Mouse (Mus musculus) myocyte (in vitro differentiated cells): Measurements from ENCODE around the gene Arpc1b. TPM values are rescaled to one million over a fixed set of nuclear protein-coding genes. Genes with fewer than 3 reads are reported as not detected.

ENCODE experiments used
- H3K27me3 ChIP-seq: one replicate; pipeline ENCODE4 v1.6.1; 2011; ENCODE audit not compliant: control insufficient read depth, insufficient read depth, insufficient read length
- H3K36me3 ChIP-seq: one replicate; pipeline ENCODE4 v1.6.1; 2011; ENCODE audit not compliant: control insufficient read depth, insufficient read depth
- H3K4me2 ChIP-seq: one replicate; pipeline ENCODE4 v1.6.1; 2011; ENCODE audit warnings: low read depth, control low read depth
- H3K4me3 ChIP-seq: one replicate; pipeline ENCODE4 v1.5.1; 2011; ENCODE audit warnings: mild to moderate bottlenecking, control low read depth, moderate library complexity
- H3K79me2 ChIP-seq: one replicate; pipeline ENCODE4 v1.6.1; 2011; ENCODE audit not compliant: control insufficient read depth, insufficient read depth
- H3ac ChIP-seq: one replicate; pipeline ENCODE4 v1.6.1; 2011; ENCODE audit not compliant: control insufficient read depth, insufficient read length
- CEBPB ChIP-seq: IDR thresholded peaks from 2 replicates; pipeline ENCODE4 v1.6.1; 2011; ENCODE audit warnings: mild to moderate bottlenecking, moderate library complexity; ENCODE audit not compliant: poor library complexity, insufficient read depth, severe bottlenecking
- E2F4 ChIP-seq: IDR thresholded peaks from one replicate; pipeline ENCODE4 v1.6.1; 2011; ENCODE audit warnings: mild to moderate bottlenecking, control low read depth, moderate library complexity; ENCODE audit not compliant: insufficient read depth
- MAX ChIP-seq: IDR thresholded peaks from one replicate; pipeline ENCODE4 v1.6.1; 2011; ENCODE audit warnings: low read depth, mild to moderate bottlenecking, control low read depth
- MYOD1 ChIP-seq, 3 experiments: IDR thresholded peaks; one replicate each; pipeline ENCODE4 v1.6.1; 2011; ENCODE audit warnings: control low read depth in 2 of 3, low read depth in 2 of 3, mild to moderate bottlenecking in 2 of 3, moderate library complexity in 1 of 3; ENCODE audit not compliant: insufficient read length in 2 of 3, control insufficient read depth in 1 of 3
- MYOG ChIP-seq, 3 experiments: IDR thresholded peaks; one replicate each; pipeline ENCODE4 v1.6.1; 2011; ENCODE audit warnings: control low read depth in 2 of 3, low read depth in 2 of 3, mild to moderate bottlenecking in 2 of 3; ENCODE audit not compliant: insufficient read length in 2 of 3, control insufficient read depth in 1 of 3, insufficient read depth in 1 of 3
- POLR2A ChIP-seq: IDR thresholded peaks from one replicate; pipeline ENCODE4 v1.6.1; 2011; ENCODE audit warnings: low read depth, mild to moderate bottlenecking, control low read depth, moderate library complexity; ENCODE audit not compliant: insufficient read length
- POLR2AphosphoS2 ChIP-seq: IDR thresholded peaks from one replicate; pipeline ENCODE4 v1.6.1; 2011; ENCODE audit warnings: low read depth, control low read depth; ENCODE audit not compliant: insufficient read length
- REST ChIP-seq: IDR thresholded peaks from one replicate; pipeline ENCODE4 v1.6.1; 2011; ENCODE audit warnings: mild to moderate bottlenecking, control low read depth, moderate library complexity; ENCODE audit not compliant: insufficient read depth, insufficient read length
- SRF ChIP-seq: IDR thresholded peaks from one replicate; pipeline ENCODE4 v1.6.1; 2011; ENCODE audit warnings: low read depth; ENCODE audit not compliant: control insufficient read depth, insufficient read length
- TCF12 ChIP-seq: IDR thresholded peaks from one replicate; pipeline ENCODE4 v1.6.1; 2011; ENCODE audit warnings: mild to moderate bottlenecking, control low read depth; ENCODE audit not compliant: poor library complexity, insufficient read depth, severe bottlenecking
- TCF3 ChIP-seq: IDR thresholded peaks from one replicate; pipeline ENCODE4 v1.6.1; 2011; ENCODE audit warnings: low read depth, control low read depth; ENCODE audit not compliant: insufficient read length
- USF1 ChIP-seq: IDR thresholded peaks from one replicate; pipeline ENCODE4 v1.6.1; 2011; ENCODE audit warnings: low read depth, mild to moderate bottlenecking, control low read depth, moderate library complexity
- polyA plus RNA-seq: library from polyadenylated mRNA; unstranded; fragments of >200 nt; fragmentation: generic; extraction: Trizol; gene quantifications from one replicate; pipeline ENCODE4 v1.2.1, GENCODE M21; 2012; ENCODE audit warnings: missing spikeins

Arpc1b gene
- polyA plus RNA-seq, 1 experiment = 482 TPM

DNA sequence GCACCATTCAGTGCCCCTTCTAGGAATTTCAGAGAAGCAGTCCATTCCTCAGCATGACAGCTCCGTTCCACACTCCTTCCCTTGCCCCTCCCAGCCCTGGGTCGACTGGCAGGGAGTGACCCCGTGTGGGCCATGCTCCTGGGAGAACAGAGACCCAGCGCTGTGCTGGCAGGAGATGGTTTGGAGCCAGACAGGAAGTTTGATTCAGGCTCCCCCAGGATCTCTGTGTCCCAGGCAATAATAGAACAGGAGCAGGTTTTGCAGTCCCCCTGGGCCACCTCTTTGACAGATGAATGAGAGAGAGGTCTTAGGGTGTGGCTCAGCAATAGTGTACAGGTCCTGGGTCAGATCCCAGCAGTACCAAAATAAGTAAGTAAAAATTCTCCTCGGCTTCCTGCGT lies 4.0 kb downstream of the Arpc1b start:
- TF ChIP-seq MYOD1 (IDR thresholded peaks at IDR 0.05; ENCODE audit: control insufficient read depth in 1 of 3, insufficient read length in 2 of 3, low read depth in 2 of 3) = no peak
- no peak for TF ChIP-seq REST
- TF ChIP-seq USF1 = no peak
- TF ChIP-seq POLR2A = no peak
- TF ChIP-seq POLR2AphosphoS2 = no peak
- TF ChIP-seq TCF3 = no peak
- no peak for TF ChIP-seq TCF12
- no peak for TF ChIP-seq CEBPB
- no peak for TF ChIP-seq E2F4
- no peak for TF ChIP-seq MYOG (IDR thresholded peaks at IDR 0.05; ENCODE audit: control insufficient read depth in 1 of 3, insufficient read depth in 1 of 3, insufficient read length in 2 of 3, low read depth in 2 of 3)
- no peak for TF ChIP-seq MAX
- no peak for TF ChIP-seq SRF
- H3K79me2 ChIP-seq = peaks cover 68% of the 10 kb centered on the region

DNA sequence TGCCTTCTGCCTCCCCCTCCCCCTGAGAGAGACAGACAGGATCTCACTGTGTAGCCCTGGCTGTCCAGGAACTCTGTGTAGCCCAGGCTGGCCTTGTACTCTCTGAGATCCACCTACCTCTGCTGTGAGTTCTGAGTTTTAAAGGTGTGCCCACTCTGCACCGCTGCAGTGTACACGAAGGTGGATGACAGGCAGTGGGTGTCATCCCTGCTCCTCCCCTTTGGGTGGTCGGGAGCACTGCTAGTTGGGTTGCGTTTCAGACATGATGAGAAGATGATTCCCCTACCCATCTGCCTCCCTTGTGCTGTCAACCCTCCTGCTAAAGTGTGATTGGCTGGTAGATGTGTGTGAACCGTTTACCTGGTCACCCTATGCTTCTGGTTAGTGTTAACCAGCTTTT lies 4.4 kb downstream of the Arpc1b start:
- Histone ChIP-seq H3K27me3 (no peaks in the 10 kb centered on the region), H3ac (no peak overlapping the region), H3K4me3 (no peak overlapping the region), H3K79me2 (peaks cover 68% of the 10 kb centered on the region), H3K36me3 (peaks cover 3% of the 10 kb centered on the region), H3K4me2 (no peak overlapping the region)
- TF ChIP-seq E2F4 (no peak), POLR2A (no peak)

More for the DNA sequence above, 4.0 kb downstream of the Arpc1b start:
- H3K4me2 ChIP-seq = no peak overlapping the region
- H3K36me3 ChIP-seq = peaks cover under 1% of the 10 kb centered on the region
- no peak overlapping the region for H3ac ChIP-seq
- no peak overlapping the region for H3K4me3 ChIP-seq
- no peaks in the 10 kb centered on the region for H3K27me3 ChIP-seq

DNA sequence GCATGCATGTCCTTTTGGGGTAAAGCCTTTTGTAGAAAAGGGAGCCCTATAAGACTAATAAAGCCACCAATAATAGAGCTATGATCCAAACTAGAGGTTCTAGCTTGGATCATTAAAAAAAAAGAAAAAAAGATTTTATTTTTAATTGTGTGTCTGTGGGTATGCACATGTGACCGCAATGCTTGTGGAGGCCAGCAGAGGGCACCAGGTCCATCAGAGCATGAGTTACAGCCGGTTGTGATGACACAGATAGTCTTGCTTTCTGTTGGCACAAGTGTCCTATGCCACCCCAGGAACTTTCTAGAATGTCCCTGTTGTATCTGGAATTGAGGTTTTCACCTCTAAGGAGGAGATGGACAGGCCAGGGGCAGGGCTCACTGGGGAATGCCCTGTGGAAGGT lies 5.4 kb downstream of the Arpc1b start:
- no peaks in the 10 kb centered on the region for H3K27me3 ChIP-seq
- H3K4me2 ChIP-seq = no peak overlapping the region
- no peak overlapping the region for H3K4me3 ChIP-seq
- peaks cover 66% of the 10 kb centered on the region for H3K79me2 ChIP-seq
- TF ChIP-seq REST = no peak
- peak; percentile 28 for TF ChIP-seq USF1
- H3ac ChIP-seq = no peak overlapping the region
- H3K36me3 ChIP-seq = peaks cover 10% of the 10 kb centered on the region

DNA sequence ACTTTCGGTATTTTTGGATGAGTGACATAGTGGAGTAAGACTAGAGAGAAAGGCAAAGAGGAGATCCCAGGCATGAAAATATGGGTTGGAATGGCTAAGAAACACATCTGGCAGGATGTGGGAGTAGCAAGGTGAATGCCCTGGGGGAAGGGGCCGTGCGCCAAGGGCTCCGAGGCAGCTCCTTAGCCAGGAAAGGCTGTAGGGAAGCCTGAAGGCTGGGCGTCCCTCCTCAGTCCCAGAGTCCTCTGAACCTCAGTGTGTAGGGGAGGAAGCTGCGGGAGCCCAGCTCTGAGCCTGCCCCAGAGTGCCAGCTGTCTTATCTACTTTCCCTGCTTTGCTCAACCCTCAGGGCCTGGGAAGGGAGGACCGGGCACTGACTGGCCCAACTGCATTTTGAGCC lies 6.9 kb downstream of the Arpc1b start:
- Histone ChIP-seq H3K4me2 (no peak overlapping the region), H3K27me3 (no peaks in the 10 kb centered on the region), H3K4me3 (no peak overlapping the region), H3K36me3 (peaks cover 21% of the 10 kb centered on the region), H3ac (no peak overlapping the region), H3K79me2 (peaks cover 57% of the 10 kb centered on the region)
- no peak for TF ChIP-seq POLR2A
- no peak for TF ChIP-seq E2F4
- TF ChIP-seq SRF = no peak
- no peak for TF ChIP-seq TCF12
- TF ChIP-seq MYOG (IDR thresholded peaks at IDR 0.05; ENCODE audit: control insufficient read depth in 1 of 3, insufficient read depth in 1 of 3, insufficient read length in 2 of 3, low read depth in 2 of 3) = no peak
- TF ChIP-seq MAX = no peak
- TF ChIP-seq USF1 = no peak
- no peak for TF ChIP-seq TCF3
- no peak for TF ChIP-seq MYOD1 (IDR thresholded peaks at IDR 0.05; ENCODE audit: control insufficient read depth in 1 of 3, insufficient read length in 2 of 3, low read depth in 2 of 3)
- no peak for TF ChIP-seq POLR2AphosphoS2
- no peak for TF ChIP-seq CEBPB
- no peak for TF ChIP-seq REST

DNA sequence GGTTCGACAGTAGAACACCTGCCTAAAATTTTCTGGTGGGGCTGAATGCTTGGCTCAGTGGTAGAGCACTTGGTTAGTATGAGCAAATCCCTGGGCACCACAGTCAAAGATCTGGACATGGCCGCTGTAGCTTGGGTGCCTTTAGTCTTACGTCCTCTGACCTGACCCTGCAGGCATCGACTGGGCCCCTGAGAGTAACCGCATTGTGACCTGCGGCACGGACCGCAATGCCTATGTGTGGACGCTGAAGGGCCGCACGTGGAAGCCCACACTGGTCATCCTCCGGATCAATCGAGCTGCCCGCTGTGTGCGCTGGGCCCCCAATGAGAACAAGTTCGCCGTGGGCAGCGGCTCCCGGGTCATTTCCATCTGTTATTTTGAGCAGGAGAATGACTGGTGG lies 9.4 kb downstream of the Arpc1b start:
- Histone ChIP-seq H3K36me3 (peaks cover 36% of the 10 kb centered on the region), H3K4me3 (no peak overlapping the region), H3ac (no peak overlapping the region), H3K27me3 (no peaks in the 10 kb centered on the region), H3K4me2 (no peak overlapping the region), H3K79me2 (peaks cover 33% of the 10 kb centered on the region)
- TF ChIP-seq MAX (no peak), REST (no peak), E2F4 (no peak), POLR2AphosphoS2 (peak; percentile 42), USF1 (no peak), MYOD1 (IDR thresholded peaks at IDR 0.05; ENCODE audit: control insufficient read depth in 1 of 3, insufficient read length in 2 of 3, low read depth in 2 of 3) (no peak), SRF (no peak), CEBPB (no peak)

DNA sequence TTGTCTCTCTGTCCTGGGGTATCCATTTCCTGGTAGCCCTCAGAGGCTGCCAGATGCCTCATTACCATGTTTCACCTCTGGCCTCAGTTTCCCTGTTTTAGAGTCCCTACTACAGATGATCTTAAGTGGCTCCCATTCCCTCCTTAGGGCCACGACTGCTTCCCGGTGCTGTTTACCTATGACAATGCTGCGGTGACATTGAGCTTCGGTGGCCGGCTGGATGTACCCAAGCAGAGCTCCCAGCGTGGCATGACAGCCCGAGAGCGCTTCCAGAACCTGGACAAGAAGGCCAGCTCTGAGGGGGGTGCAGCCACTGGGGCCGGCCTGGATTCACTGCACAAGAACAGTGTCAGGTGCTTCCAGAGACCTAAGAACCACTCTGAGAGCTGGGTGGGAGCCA lies 12.6 kb downstream of the Arpc1b start:
- Histone ChIP-seq H3K4me2 (no peak overlapping the region), H3K27me3 (no peaks in the 10 kb centered on the region), H3K36me3 (peaks cover 47% of the 10 kb centered on the region), H3K4me3 (no peak overlapping the region), H3K79me2 (peaks cover 3% of the 10 kb centered on the region), H3ac (no peak overlapping the region)
- no peak for TF ChIP-seq CEBPB
- no peak for TF ChIP-seq MYOD1 (IDR thresholded peaks at IDR 0.05; ENCODE audit: control insufficient read depth in 1 of 3, insufficient read length in 2 of 3, low read depth in 2 of 3)
